Mouse (Mus musculus): Measurements from ENCODE around the gene Bicc1.

- TF ChIP-seq CTCF (IDR thresholded peaks at IDR 0.05) (no peak), EP300 (IDR thresholded peaks at IDR 0.05; ENCODE audit: insufficient read depth, low read depth, low read length) (no peak), POLR2A (IDR thresholded peaks at IDR 0.05; ENCODE audit: insufficient read depth, low read depth, low read length) (no peak)
Observed at GRCm38 (mm10) chr10:71002186-71002585, 157.3 kb downstream of the Bicc1 start.

Data from heart, adult 2 months (tissue).